Mouse (Mus musculus): ENCODE measurements around the gene Ak9.

DNA sequence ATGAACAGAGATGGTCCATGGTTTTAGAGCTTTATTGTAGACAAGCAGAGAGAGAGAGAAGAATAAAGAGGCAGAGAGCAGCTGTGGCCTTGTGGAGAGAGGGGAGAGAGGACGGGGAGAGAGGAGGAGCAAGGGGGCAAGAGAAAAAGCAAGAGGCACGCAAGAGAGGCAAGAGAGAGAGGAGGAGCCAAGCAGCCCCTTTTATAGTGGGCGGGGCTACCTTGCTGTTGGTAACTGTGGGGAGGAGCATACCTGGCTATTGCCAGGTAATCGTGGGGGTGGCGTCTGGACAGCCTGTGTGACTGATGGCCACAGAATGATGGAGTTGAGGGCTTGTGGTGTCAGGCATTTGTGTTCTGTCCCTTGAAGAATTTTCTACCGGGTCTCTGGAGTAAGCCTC, 122.6 kb downstream of the Ak9 start:
- TF ChIP-seq POLR2A (IDR thresholded peaks at IDR 0.05; ENCODE audit: low read depth, low read length), result no peak
- no peak for TF ChIP-seq CTCF (conservative IDR thresholded peaks at IDR 0.05; ENCODE audit: insufficient read depth, insufficient read length, low read depth, low read length)

All from kidney, adult 2 months (tissue).